Mouse (Mus musculus) layer of hippocampus, postnatal 36 days (tissue): ENCODE measurements around the gene Tshr. TPM values are rescaled to one million over a fixed set of nuclear protein-coding genes. Genes with fewer than 3 reads are reported as not detected.
A peak's percentile ranks its signal among the peaks of the same experiment; 100 is the strongest.
"Not testable (repeated sequence)": the region's sequence is repeated elsewhere in the genome, so short reads cannot be mapped to it uniquely, and the experiment has no call there.

Experiments
- DNase-seq, 2 experiments: peaks; one replicate each; pipeline ENCODE4 v3.0.0; 2022
- total RNA-seq, 2 experiments: library from RNA; stranded (reverse); gene quantifications; 2 replicates each; pipeline ENCODE4 v1.2.3; 2021

Gene Tshr
- under 1 TPM; 0.23 to 0.25 TPM for total RNA-seq

- DNase-seq, result peak; percentile 90 to 91
Observed at GRCm38 (mm10) chr12:91384281-91385017, at the start of gene Tshr, which contains the start of gene Cep128. TSS of gene Tshr (plus strand) at chr12:91384563. TSS of gene Cep128 (minus strand) at chr12:91384409.

GRCm38 (mm10) chr12:91338656-91339055 is 45.7 kb upstream of the Tshr start:
- DNase-seq, result not testable (repeated sequence)

GRCm38 (mm10) chr12:91353783-91354182 is 30.6 kb upstream of the Tshr start:
- DNase-seq, result no peak

GRCm38 (mm10) chr12:91369173-91369572 is 15.2 kb upstream of the Tshr start:
- no peak for DNase-seq

GRCm38 (mm10) chr12:91383516-91384264 is 673 bp upstream of the Tshr start:
- DNase-seq, result no peak

- peak; percentile 70 to 74 for DNase-seq
Observed at GRCm38 (mm10) chr12:91400232-91401048, 16.1 kb downstream of the Tshr start.

GRCm38 (mm10) chr12:91401049-91401352 is 16.6 kb downstream of the Tshr start:
- DNase-seq, result no peak

GRCm38 (mm10) chr12:91410306-91410705 is 25.9 kb downstream of the Tshr start:
- no peak for DNase-seq

GRCm38 (mm10) chr12:91412461-91413182 is 28.3 kb downstream of the Tshr start:
- DNase-seq, result no peak

- no peak for DNase-seq
Observed at GRCm38 (mm10) chr12:91415112-91415511, 30.7 kb downstream of the Tshr start.

GRCm38 (mm10) chr12:91416828-91417227 is 32.5 kb downstream of the Tshr start:
- DNase-seq, result no peak

- peak; percentile 52 to 60 for DNase-seq
Observed at GRCm38 (mm10) chr12:91418791-91419190, 34.4 kb downstream of the Tshr start.

- DNase-seq, result no peak
Observed at GRCm38 (mm10) chr12:91421272-91421671, 36.9 kb downstream of the Tshr start.

GRCm38 (mm10) chr12:91423125-91423820 is 38.9 kb downstream of the Tshr start:
- DNase-seq, result peak in 1 of 2 experiments; percentile 17

- no peak for DNase-seq
Observed at GRCm38 (mm10) chr12:91426499-91426898, 42.1 kb downstream of the Tshr start.

- DNase-seq, result no peak
Observed at GRCm38 (mm10) chr12:91427129-91427528, 42.8 kb downstream of the Tshr start.

GRCm38 (mm10) chr12:91482195-91482733 is 97.9 kb downstream of the Tshr start:
- DNase-seq, result no peak

GRCm38 (mm10) chr12:91486342-91486741 is 102.0 kb downstream of the Tshr start:
- DNase-seq, result no peak

GRCm38 (mm10) chr12:91488406-91488805 is 104.0 kb downstream of the Tshr start:
- no peak for DNase-seq

- DNase-seq, result no peak
Observed at GRCm38 (mm10) chr12:91495497-91496225, 111.3 kb downstream of the Tshr start.

- DNase-seq, result no peak
Observed at GRCm38 (mm10) chr12:91496226-91496558, 111.8 kb downstream of the Tshr start.
